Mouse (Mus musculus) mesoderm, embryonic 11.5 days (tissue): ENCODE data around the gene Dstn.

Source experiments
- DNase-seq: peaks from one replicate; pipeline ENCODE4 v3.0.0-alpha.2; 2012; ENCODE audit warnings: low read depth, low spot score

Gene Dstn

DNA sequence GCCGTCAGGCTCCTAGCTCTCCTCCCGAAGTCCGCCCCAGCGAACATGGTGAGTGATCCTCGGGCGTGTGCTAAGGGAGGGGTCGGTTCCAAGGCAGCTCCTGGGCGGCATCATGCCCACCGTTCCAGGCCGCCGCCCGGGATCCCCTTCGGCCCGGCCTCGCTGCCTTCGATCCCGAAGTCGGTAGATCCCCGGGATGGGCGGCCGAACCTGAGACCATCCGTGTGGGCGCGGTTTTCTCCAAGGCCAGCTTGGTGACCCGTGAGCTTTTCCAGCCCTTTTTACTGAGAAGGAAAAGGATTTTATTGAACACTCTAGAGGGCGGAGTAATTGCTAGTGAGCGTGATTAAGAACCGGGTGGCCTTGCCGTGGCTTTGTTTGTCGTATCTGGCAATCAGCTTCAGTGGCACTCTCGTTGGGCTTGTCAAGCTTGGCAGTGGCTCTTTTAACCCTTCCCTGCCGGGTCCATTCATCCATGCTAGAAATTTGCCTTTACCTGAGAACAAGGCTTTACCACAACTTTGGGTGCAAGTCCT lies 548 bp downstream of the Dstn start:
- no peak for DNase-seq

DNA sequence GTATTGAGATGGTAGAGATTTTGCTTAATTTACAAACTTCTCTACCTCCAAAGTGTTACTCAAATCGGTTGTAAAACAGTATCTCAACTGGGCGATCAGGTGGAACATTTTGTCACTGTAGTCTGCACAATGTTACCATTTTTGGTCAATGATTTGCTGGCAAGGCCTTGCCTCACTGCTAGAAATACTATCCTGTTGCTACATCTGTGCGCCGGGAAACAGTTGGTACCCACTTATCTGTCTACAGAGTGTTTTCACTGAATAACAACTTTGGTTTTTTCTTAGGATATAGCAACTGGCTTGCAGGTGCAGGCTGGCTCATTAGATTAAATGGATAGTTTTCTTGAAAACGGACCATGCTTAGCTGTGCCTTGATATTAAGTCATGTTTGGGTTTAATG lies 1.1 kb downstream of the Dstn start:
- no peak for DNase-seq

DNA sequence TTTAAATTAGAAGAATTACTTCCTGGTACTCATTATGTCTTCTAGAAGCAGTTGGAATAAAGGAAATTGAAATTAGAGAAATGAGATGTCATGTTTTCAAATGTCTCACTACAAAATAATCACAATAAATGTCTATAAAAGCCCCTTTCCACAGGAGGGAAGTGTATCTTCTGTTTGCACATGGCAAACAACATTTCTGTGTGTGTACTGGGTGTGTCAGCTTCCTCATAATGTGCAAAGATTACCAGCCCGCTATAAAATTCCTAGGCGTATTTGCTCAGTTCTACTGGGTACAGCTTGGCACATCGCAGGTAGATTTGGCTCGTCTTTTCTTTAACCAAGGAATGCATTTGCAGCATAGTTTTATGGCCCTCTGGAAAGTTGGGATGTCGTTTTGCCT lies 2.5 kb downstream of the Dstn start:
- no peak for DNase-seq

DNA sequence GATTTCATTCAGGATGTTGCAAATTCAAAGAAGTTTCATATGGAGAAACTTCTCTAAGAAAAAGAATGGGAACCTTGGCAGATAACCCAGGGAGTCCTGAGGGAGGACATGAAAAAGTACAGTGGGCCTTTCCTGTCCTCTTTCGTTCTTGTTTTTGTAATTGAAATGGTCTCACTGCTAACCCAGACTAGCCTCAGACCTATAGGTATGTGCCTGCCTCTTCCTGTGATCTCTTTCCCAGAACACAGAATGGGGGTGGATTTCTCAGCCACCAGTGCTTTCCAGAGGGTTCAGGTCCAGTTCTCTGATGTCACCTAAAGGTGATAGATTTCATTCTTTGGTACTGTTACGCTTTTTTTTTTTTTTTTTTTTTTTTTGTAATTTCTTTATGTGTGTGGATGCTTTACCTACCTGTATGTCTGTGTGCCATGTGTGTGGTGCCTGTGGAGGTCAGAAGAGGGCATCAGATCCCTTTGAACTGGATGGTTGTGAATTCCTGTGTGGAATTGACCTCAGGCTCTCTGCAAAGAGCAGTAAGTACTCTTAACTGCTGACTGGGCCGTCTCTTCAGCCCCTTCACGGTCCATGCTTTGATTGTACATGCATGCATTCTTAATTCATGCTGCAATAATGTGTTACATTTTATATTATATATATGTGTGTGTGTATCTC lies 3.8 kb downstream of the Dstn start:
- DNase-seq = no peak

DNA sequence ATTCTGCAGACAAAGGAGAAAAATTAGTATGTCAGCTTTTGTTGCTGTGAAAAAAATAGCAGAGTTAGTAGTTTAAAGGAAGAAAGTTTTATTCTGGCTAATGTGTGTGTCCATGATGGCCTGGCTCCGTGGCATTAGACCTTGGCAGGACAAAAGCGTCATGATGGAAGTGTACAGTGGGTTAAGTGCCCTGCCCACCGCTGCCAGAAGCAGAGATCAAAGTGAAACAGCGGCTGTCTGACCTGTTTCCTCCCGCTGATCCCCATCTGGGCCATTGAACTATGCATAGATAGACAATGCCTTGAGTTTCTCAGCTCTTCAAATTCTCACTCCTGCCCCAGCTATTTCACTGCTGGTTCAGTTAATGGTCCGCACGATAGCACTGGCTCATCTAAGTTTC lies 9.0 kb downstream of the Dstn start:
- DNase-seq = no peak

DNA sequence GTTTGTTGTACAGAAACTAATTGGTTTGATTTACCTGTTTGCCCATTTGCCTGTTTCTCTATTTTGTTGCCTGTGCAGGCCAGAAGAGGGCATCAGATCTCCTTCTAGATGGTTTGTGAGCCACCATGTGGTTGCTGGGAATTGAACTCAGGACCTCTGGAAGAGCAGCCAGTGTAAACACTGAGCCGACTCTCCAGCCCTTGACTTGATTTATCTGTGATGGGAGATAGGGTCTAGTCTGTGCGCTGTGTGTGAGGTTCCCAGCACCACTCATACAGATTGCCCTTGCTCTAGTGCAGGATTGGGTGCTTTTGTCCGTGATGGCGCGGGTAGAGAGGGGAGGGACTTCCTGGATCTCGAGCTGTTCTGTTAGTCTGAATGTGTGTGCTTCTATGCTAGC lies 10.7 kb downstream of the Dstn start:
- no peak for DNase-seq

DNA sequence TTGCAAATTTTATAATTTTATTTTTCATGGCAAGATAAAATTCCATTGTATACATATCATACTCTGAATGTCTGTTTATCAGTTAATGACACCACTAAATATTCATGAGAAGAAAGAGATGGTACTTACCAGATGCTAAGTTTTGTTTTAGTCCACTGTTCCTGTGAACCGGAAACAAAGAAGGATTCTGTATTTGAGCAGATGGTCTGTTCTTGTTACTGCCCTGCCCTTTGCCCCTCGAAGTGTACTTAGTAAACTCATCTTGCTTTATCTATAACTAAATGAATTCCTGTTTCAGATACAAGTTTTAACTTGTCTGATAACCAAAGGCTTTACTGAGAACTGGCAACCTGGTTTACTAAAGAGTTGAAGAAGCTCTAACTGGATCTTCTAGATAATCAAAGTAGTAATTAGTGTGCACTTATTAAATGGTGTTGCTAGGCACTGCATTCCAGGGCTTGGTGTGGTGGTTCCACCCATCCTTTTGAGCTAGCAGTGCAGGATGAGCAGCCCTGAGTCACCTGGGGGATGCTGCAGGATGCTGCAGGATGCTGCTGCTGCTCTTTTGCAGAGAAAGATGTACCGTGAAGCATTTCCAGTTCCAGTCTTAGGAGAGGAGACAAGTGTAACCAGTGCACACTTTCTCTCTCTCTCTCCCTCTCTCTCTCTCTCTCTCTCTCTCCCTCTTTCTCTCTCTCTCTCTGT lies 14.6 kb downstream of the Dstn start:
- no peak for DNase-seq

DNA sequence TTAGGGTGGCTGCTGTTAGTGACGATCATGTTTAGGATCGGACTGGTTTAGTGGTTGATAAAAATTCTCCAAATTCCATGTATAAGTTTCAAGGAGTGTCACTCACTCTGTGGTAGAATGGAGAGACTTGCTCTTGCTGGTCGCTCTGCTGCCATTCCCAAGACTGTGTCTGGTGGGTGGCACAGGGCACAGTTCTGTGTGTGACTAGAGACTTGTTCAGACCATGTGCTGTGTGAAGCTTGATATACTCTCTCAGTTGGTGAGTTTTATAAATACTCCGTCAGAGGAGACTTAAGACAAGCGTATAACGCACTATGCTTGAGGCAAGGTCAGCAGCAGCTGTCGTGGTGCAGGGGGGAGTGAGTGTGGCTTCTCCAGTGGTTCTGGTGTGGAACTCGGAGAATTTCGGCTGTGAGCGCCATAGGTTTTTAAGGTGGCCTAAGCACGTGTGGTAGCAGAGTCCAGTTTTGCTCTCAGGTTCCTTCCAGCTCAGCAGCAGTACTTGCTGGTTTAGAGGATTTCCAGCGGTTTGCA lies 17.3 kb downstream of the Dstn start:
- DNase-seq = no peak

DNA sequence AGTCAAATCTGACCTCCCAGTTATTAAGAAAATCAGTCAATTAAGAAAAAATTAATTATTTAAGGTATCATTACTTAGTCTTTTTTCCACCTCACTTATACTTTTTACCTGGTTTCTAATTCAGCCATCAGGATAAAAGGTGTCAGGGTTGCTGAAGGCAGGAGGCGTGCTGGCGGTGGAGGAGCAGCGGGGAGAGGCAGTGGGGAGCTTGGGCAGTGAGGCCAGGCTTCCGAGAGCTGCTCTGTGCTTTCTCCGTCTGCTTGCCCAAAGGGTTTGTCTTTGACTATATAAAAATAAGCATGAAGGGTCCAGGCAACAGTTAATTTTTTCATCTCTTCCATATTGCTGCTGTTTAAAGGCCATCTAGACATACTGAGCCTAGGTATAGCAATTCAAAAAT lies 18.4 kb downstream of the Dstn start:
- DNase-seq = no peak

DNA sequence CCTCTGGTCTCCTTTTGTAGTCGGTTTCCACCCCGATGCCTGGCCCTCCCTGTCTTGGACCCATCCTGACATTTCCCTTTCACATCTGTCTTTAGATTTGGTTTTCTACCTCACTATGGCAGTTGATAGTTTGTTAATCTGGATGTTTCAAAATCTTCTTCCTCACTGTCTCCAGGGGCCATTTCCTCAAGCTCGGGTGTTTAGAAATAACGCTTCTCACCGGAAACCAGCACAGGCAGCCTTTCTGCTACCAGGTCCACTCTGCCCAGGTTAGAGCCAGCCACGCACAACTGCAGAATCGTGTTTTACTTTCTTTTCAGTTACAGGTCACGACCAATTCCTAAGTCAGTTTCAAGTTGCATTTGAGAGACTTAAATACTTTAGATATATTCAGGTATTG lies 19.3 kb downstream of the Dstn start:
- no peak for DNase-seq

DNA sequence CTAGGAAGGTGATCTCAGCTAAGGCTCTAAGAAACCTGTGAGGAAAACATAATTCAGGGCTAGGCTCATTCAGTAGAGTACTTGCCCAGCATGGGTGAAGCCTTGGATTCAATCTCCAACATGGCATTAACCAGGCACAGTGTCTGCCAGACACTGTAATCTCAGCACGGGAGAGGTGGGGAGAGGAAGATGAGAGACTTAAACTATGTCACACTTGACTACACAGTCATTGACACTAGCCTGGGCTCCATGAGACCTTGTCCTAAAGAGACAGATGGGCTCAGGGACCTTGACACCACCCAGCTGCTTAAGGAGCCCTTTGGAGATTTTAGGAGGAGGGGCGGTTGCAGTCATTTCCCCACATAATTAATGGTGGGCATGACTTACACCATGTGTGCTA lies 22.7 kb downstream of the Dstn start:
- no peak for DNase-seq

DNA sequence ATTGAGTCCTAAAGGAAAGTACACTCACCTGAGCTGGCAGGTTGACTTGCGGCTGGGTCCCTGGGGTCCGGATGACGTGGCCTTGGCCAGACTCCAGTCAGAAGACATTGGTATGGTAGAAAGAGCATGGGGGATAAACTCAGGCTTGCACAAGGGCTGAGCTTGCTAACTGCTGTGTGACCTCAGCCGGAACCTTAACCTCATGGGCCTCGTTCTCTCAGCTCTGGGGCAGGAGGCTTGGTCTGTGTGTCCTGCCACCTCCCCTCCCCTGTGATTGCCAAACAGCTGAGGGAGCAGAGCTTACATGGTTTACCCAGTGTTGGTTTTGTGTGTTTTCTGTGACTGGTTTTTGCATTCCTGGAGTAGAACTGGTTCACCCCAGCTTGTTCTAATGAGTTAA lies 25.3 kb downstream of the Dstn start:
- no peak for DNase-seq

DNA sequence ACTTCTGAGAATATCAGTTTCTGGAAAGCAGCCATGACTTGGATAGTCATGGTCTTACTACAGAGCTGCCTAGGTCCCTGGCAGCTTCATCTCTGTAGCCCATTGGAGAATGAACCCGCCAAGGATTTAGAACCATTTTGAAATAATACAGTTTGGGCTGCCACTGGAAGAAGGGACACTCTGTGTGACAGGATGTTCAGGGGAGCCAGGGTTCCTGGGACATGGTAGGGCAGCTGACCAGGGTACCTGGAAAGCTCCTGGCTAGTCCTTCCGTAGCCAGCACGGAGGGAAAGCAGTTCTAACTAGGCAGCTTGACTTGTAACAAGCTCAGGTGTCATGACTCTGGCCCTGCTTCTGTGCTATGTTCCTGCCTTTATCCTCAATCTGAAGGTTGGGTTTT lies 29.7 kb downstream of the Dstn start:
- no peak for DNase-seq

DNA sequence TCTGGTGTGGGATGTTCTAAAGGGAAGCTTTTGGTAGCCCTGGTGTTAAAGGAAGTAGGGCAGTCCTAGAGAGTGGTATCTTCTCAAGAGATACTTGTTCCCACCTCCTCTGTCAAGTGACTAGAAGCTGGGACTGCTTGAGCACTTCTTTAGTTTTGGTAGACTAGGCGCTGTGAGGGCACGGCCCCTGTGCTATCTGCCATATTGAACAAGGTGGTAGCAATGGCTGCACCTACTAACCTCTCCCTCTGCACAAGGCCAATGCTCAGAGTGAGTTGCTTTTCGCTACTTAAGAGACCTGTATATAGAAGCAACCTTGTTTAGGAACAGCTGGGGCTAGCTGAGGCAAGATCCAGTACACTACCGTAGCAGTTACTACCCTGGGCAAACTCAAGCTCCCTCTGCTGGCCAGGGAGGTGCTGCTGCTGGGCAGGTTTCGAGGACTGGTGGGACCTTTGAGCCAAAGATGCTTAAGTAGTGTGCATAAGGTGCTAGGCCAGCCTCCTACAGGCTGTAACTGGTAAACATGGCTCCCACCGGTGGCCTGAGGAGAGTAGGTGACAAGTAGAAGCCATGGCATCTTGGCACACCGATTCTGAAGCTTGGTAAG lies 30.5 kb downstream of the Dstn start:
- no peak for DNase-seq

DNA sequence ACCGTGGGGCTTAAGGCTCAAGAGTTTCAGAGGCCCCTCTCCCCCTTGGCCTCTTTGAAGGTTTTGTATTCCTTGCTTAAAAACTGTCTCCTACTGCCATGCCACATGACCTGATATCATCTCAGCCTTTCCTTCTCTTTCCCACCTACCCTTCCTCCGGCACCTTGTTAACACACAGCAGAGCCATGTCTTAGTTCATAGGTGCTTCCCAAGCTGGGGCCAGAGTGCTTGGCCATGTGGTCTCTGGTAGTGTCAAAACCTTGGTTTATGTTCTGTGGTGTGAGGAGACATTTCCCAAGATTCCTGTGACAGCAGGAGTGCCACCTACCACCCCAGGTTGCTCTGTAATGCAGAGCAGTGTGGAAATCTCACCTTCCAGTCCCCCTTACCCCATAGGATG lies 31.3 kb downstream of the Dstn start:
- no peak for DNase-seq

DNA sequence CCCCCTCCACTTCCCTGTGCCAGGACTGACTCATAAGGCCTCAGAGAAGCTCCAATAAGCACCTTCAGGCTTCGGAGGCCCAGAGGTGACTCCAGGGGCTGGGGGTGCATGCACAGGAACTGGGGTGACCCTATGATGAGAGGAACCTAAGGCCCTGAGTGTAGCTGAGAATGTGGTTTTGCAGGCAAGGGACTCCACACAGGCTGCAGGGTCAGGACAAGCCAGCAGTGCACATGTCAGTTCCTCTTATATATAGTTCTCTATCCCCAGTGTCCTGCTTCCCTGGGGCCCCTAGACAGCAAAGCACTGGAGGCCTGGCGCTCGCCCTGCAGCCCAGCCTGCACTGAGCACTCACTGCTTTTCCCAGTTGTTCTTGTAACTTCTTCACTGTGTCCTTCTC lies 32.9 kb downstream of the Dstn start:
- no peak for DNase-seq

DNA sequence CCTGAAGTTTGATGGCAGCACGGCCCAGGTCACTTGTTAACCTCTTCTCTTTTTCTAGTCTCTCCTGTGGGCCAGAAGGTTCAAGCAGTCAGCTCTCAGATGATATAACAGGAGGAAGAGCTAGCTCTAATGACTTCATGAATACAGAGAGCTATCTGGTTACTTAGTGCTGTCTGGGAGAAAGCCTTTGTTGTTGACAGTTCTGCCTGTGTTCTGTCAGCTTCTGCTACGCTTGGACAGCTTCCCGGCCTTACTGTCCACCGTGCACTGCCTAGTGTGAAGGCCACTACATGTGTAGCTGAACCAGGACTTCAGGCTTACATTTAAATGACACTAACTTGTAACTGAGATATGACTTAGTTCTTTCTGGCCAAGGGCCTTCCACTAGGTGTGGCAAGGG lies 33.3 kb downstream of the Dstn start:
- DNase-seq = no peak

DNA sequence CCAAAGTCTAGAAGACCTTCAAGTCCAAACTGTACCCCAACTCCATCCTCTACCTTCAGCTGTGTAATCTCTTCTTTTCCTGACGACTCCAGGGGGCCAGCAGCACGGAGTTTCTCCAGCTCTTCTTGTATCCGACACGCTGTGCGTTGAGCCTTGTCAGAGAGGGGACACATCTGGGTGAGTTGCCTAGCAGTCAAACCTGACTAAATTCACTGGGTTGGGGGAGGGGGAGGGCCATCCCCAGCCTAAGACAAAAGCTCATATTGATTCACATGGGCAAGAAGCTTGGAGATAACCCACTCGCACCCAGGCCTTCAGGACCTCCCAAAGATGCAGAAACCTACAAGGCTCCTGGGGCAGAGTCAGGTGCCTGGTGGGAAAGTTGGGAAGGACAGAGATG lies 34.1 kb downstream of the Dstn start:
- DNase-seq = no peak

DNA sequence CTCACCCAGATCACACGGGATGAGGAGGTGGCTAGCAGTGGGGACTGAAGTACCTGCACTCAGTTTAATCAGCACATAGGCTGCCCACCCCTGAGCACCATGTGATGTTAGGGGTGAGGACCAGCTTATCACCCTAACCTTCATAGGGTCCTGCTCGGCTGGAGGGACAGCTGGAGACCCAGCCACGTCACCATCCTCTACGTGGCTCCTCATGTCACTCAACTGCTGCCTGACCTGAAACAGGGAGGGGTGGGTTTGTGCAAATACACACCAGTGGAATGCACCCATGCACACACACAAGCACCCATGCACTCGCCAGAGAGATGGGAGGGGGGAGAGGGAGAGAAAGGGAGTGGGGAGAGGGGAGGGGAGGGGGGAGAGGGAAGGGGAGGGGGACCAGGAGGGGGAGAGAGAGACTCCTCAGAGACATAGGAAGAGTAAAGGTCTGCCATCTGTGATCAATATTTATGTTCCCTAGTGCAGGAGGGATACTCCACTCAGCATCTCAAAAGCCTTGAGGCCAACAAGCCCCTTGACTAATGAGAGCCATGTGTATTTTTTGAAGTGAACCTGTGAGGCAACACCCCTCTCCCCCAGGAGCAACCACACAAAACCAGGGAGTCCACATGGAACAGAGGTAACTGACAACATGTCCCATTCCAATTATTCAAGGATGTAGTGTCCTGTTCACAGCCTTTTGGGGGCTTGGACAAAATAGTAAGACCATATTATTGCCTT lies 35.3 kb downstream of the Dstn start:
- no peak for DNase-seq

DNA sequence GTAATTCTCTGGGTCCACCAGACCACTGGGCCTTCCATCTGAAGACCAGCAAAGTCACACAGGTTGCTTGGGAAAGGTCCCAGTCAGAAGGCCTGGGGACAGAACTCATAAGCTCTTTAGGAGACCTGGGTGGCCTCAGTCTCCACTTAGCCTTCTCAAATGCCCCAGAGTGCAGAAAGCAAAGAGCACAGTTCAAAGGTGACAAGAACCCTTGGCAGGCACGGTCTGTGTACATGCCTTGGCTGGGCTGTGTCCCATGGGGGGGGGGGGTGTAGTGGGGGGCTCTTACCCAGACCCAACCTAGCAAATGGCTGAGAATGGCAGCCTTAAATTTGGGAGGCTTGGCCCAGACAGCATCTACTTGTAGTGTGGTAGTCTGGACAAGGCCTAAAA lies 35.9 kb downstream of the Dstn start:
- no peak for DNase-seq

DNA sequence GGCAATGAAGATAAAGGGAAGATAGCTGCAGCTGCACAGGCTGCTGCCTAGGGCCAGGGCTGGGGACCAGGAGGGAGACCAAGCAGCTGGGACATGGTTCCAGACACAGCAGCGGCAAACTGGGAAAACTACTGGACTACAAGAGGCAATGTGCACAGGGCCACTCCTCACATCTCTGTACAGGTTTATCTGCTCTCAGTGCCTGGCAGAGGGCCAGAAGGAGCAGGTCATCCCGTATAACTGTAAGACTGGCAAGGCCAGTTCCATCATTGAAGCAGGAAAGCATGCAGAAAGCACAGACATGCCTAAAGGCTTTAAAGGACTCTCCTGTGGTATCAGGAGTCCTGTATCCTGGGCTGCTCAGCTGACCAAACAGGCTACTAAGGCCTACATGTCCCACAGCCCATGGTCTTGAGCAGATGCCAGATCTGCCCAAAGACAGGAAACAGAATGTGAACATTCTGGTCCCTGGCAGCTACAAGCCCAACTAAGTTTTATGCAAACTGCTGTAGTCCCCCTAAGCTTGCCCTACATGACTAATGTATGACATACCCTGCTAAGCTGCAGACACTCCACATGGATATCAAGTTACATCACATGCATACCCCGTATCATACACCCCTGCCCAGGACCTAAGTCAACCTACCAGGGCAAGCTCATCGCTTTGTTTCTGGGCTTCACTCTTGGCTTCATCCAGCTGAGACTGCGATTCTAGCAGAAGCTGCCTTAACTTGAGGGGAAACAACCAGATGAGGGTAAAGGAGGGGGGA lies 36.6 kb downstream of the Dstn start:
- no peak for DNase-seq
